40 mouse cellular contexts compared by ENCODE assay signal in the genomic region with DNA sequence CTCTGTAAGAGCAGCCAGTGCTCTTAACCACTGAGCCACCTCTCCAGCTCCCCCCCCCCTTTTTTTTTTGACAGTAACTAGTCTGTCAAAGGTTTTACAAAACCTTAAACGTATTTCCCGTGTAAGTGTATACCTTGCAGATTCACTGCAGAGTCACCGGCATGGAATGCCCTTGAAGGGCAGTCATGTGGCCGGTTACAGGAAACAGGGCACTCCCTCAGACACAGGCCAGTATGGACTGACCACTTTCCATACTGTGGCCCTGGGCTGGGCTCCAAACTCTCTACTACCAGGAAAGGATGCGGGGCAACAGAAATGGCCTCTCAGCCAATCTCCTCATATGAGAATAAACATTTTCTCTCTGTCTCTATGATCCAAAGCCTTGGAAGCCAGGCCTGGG. TPM values are rescaled to one million over a fixed set of nuclear protein-coding genes. Genes with fewer than 3 reads are reported as not detected.
"Had no signal": no experiment of that assay in that cellular context is flagged by ENCODE, and none has a peak within 500 bp of the region (broad histone marks: within the 10 kb centered on the region; RNA-seq: fewer than 3 reads in every experiment).

No protein-coding gene starts in this region.

- H3K4me2 ChIP-seq: heart, embryonic 11.5 days; heart, embryonic 13.5 days; heart, embryonic 15.5 days; hindbrain, embryonic 13.5 days; hindbrain, embryonic 15.5 days; kidney, embryonic 15.5 days; limb, embryonic 12.5 days; liver, embryonic 11.5 days; liver, embryonic 13.5 days had no signal

- H3K9me3 ChIP-seq: heart, embryonic 13.5 days; heart, embryonic 15.5 days; hindbrain, embryonic 13.5 days; hindbrain, embryonic 15.5 days; kidney, embryonic 15.5 days; limb, embryonic 10.5 days; limb, embryonic 12.5 days; liver, embryonic 13.5 days had no signal

- H3K27me3 ChIP-seq: heart, embryonic 13.5 days; hindbrain, embryonic 15.5 days; kidney, embryonic 15.5 days; liver, embryonic 13.5 days had no signal

- ATAC-seq: hindbrain, postnatal 0 days; intestine, embryonic 16.5 days had no signal

- H3K9ac ChIP-seq: heart, embryonic 13.5 days; heart, embryonic 15.5 days; hindbrain, embryonic 13.5 days; hindbrain, embryonic 15.5 days; kidney, embryonic 15.5 days; limb, embryonic 12.5 days; liver, embryonic 13.5 days had no signal

- H3K36me3 ChIP-seq: heart, embryonic 13.5 days; heart, embryonic 15.5 days; hindbrain, embryonic 13.5 days; hindbrain, embryonic 15.5 days; kidney, embryonic 15.5 days; limb, embryonic 10.5 days; limb, embryonic 12.5 days; liver, embryonic 13.5 days had no signal

- H3K4me3 ChIP-seq: heart, embryonic 13.5 days; heart, embryonic 15.5 days; hindbrain, embryonic 13.5 days; hindbrain, embryonic 15.5 days; kidney, embryonic 15.5 days; left cerebral cortex, adult 2 months; limb, embryonic 10.5 days; limb, embryonic 12.5 days; liver, embryonic 13.5 days had no signal

- H3K27ac ChIP-seq: heart, embryonic 13.5 days; heart, embryonic 15.5 days; hindbrain, embryonic 13.5 days; hindbrain, embryonic 15.5 days; hindbrain, postnatal 0 days; kidney, embryonic 15.5 days; kidney, postnatal 0 days; left cerebral cortex, adult 2 months; limb, embryonic 10.5 days; limb, embryonic 12.5 days; liver, embryonic 13.5 days had no signal

- DNase-seq: gastrocnemius, postnatal 14 days; heart, adult 18-20 months; heart, postnatal 14 days; heart, postnatal 36 days; kidney, adult 11 months; kidney, adult 2 months; kidney, adult 9 months; kidney, postnatal 14 days; kidney, postnatal 36 days; liver; liver, embryonic 13.5 days had no signal

- H3K4me1 ChIP-seq: hindbrain, embryonic 13.5 days; hindbrain, embryonic 15.5 days had no signal

RNA-seq across cellular contexts. Expression of a gene that starts 8.8 kb away (rescaled TPM):
- total RNA-seq: gastrocnemius, adult 8-10 months; gastrocnemius, postnatal 14 days; gastrocnemius, postnatal 4 days; granulocyte monocyte progenitor cell, adult 5-6 weeks; heart, adult 8-10 months; heart, postnatal 36 days; hematopoietic stem cell, adult 5-6 weeks; hindbrain, postnatal 0 days; layer of hippocampus, adult 18-20 months; layer of hippocampus, postnatal 10 days; layer of hippocampus, postnatal 25 days; left cerebral cortex, adult 2 months; left cerebral cortex, postnatal 14 days; left cerebral cortex, postnatal 36 days had no signal
- polyA plus RNA-seq: heart, postnatal 0 days; hindbrain, embryonic 13.5 days; hindbrain, postnatal 0 days had no signal

RNA-seq across cellular contexts. Expression of a gene that starts 30.5 kb away (rescaled TPM):
- total RNA-seq: gastrocnemius, adult 8-10 months; granulocyte monocyte progenitor cell, adult 5-6 weeks; hematopoietic stem cell, adult 5-6 weeks had no signal

RNA-seq across cellular contexts. Expression of a gene that starts 40.2 kb away (rescaled TPM):
- total RNA-seq: gastrocnemius, adult 8-10 months; gastrocnemius, postnatal 14 days; gastrocnemius, postnatal 4 days; granulocyte monocyte progenitor cell, adult 5-6 weeks; heart, adult 18-20 months; heart, adult 8-10 months; heart, postnatal 14 days; heart, postnatal 36 days; hindbrain, postnatal 0 days; layer of hippocampus, adult 18-20 months; layer of hippocampus, postnatal 10 days; layer of hippocampus, postnatal 25 days; left cerebral cortex, adult 2 months; left cerebral cortex, postnatal 14 days; left cerebral cortex, postnatal 36 days had no signal
- polyA plus RNA-seq: frontal cortex, adult 2 months; hindbrain, embryonic 13.5 days; hindbrain, postnatal 0 days; kidney, adult 2 months had no signal

RNA-seq across cellular contexts. Expression of a gene that starts 49.0 kb away (rescaled TPM):
- total RNA-seq: gastrocnemius, adult 8-10 months; gastrocnemius, postnatal 14 days; gastrocnemius, postnatal 4 days; granulocyte monocyte progenitor cell, adult 5-6 weeks; heart, adult 18-20 months; heart, adult 8-10 months; heart, postnatal 14 days; heart, postnatal 36 days; hematopoietic stem cell, adult 5-6 weeks; hindbrain, postnatal 0 days; layer of hippocampus, adult 18-20 months; layer of hippocampus, postnatal 10 days; layer of hippocampus, postnatal 25 days; left cerebral cortex, adult 2 months; left cerebral cortex, postnatal 14 days; left cerebral cortex, postnatal 36 days had no signal
- polyA plus RNA-seq: frontal cortex, adult 2 months; heart, embryonic 11.5 days; heart, embryonic 13.5 days; heart, embryonic 15.5 days; heart, postnatal 0 days; hindbrain, embryonic 11.5 days; hindbrain, embryonic 13.5 days; hindbrain, embryonic 15.5 days; hindbrain, postnatal 0 days; intestine, embryonic 14.5 days; intestine, embryonic 16.5 days; kidney, embryonic 15.5 days; kidney, postnatal 0 days; large intestine, adult 2 months; limb, embryonic 10.5 days; limb, embryonic 12.5 days; limb, embryonic 14.5 days; liver, embryonic 11.5 days; liver, embryonic 13.5 days had no signal
